Mouse (Mus musculus): Measurements from ENCODE around the gene Pigyl.

DNA sequence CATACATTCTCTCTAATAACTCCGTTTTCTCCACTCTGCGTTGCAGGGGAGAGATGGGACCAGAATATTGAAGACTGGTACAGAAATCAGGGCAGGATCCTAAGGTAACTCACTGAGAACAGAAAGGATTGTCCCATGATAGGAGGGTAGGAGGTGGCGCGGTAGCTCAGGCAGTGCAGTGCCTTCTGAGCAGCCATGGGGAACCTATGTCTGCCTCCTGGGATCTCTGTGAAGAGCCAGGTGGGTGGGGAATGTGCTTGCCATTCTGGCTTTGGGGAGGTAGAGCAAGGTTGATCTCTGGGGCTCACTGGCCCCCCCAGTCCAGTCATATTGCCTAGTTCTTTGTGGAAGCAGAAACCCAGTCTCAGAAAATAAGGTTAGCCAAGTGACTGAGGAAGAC lies 11.1 kb downstream of the Pigyl start:
- no peak for TF ChIP-seq EP300 (IDR thresholded peaks at IDR 0.05; ENCODE audit: low read depth)
- no peak for TF ChIP-seq CTCF (IDR thresholded peaks at IDR 0.05; ENCODE audit: low read depth)

Measured in liver, postnatal 0 days (tissue).